Mouse (Mus musculus) neural tube, embryonic 10.5 days (tissue): ENCODE results near the gene Zfand3.

Source experiments
- DNase-seq: peaks from one replicate; pipeline ENCODE4 v3.0.0-alpha.2; 2017; ENCODE audit warnings: low spot score; ENCODE audit errors: extremely low spot score

Zfand3 gene

GRCm38 (mm10) chr17:30051523-30052346 is 47.2 kb downstream of the Zfand3 start:
- DNase-seq = no peak

GRCm38 (mm10) chr17:30052347-30052742 is 47.8 kb downstream of the Zfand3 start:
- no peak for DNase-seq

- DNase-seq = no peak
These were observed 48.9 kb downstream of the Zfand3 start for GRCm38 (mm10) chr17:30053463-30053862.

- no peak for DNase-seq
These were observed 49.3 kb downstream of the Zfand3 start for GRCm38 (mm10) chr17:30053871-30054270.

- no peak for DNase-seq
These were observed 51.7 kb downstream of the Zfand3 start for GRCm38 (mm10) chr17:30056226-30056625.

GRCm38 (mm10) chr17:30058594-30058993 is 54.1 kb downstream of the Zfand3 start:
- no peak for DNase-seq

GRCm38 (mm10) chr17:30059066-30059465 is 54.5 kb downstream of the Zfand3 start:
- no peak for DNase-seq

GRCm38 (mm10) chr17:30061100-30061837 is 56.7 kb downstream of the Zfand3 start:
- DNase-seq = no peak

- DNase-seq = no peak
These were observed 59.3 kb downstream of the Zfand3 start for GRCm38 (mm10) chr17:30063849-30064248.

- no peak for DNase-seq
These were observed 60.2 kb downstream of the Zfand3 start for GRCm38 (mm10) chr17:30064746-30065145.

- no peak for DNase-seq
These were observed 65.2 kb downstream of the Zfand3 start for GRCm38 (mm10) chr17:30069776-30070175.

- no peak for DNase-seq
These were observed 66.1 kb downstream of the Zfand3 start for GRCm38 (mm10) chr17:30070631-30071030.

- DNase-seq = no peak
These were observed 68.1 kb downstream of the Zfand3 start for GRCm38 (mm10) chr17:30072613-30073012.

- no peak for DNase-seq
These were observed 71.4 kb downstream of the Zfand3 start for GRCm38 (mm10) chr17:30075896-30076295.

GRCm38 (mm10) chr17:30084007-30084406 is 79.5 kb downstream of the Zfand3 start:
- DNase-seq = no peak

- DNase-seq = no peak
These were observed 82.2 kb downstream of the Zfand3 start for GRCm38 (mm10) chr17:30086695-30087094.

- DNase-seq = no peak
These were observed 83.9 kb downstream of the Zfand3 start for GRCm38 (mm10) chr17:30088431-30088830.

- no peak for DNase-seq
These were observed 85.9 kb downstream of the Zfand3 start for GRCm38 (mm10) chr17:30090416-30090815.

GRCm38 (mm10) chr17:30093148-30093749 is 88.7 kb downstream of the Zfand3 start:
- no peak for DNase-seq

GRCm38 (mm10) chr17:30097156-30097555 is 92.6 kb downstream of the Zfand3 start:
- no peak for DNase-seq

- DNase-seq = no peak
These were observed 93.1 kb downstream of the Zfand3 start for GRCm38 (mm10) chr17:30097677-30098076.

GRCm38 (mm10) chr17:30099670-30100069 is 95.1 kb downstream of the Zfand3 start:
- no peak for DNase-seq
